Mouse (Mus musculus) hindbrain, embryonic 12.5 days (tissue): ENCODE data around the gene Prickle4. TPM values are rescaled to one million over a fixed set of nuclear protein-coding genes. Genes with fewer than 3 reads are reported as not detected.

Source experiments
- ATAC-seq: fragments of 200-750 bp; cut with Nextera tagmentation; 2 replicates; pipeline ENCODE4 v1.8.0; 2017; ENCODE audit warnings: moderate TSS enrichment; ENCODE audit not compliant: low FRiP score
- H3K27ac ChIP-seq: fragments of 300-500 bp; sonication (generic); 2 replicates; pipeline ENCODE4 v1.5.1; 2016; ENCODE audit warnings: mild to moderate bottlenecking
- H3K27me3 ChIP-seq: fragments of 300-500 bp; sonication (generic); 2 replicates; pipeline ENCODE4 v1.6.1; 2016; ENCODE audit warnings: mild to moderate bottlenecking
- H3K36me3 ChIP-seq: fragments of 300-500 bp; sonication (generic); 2 replicates; pipeline ENCODE4 v1.6.1; 2016; ENCODE audit warnings: mild to moderate bottlenecking
- H3K4me1 ChIP-seq: fragments of 300-500 bp; sonication (generic); 2 replicates; pipeline ENCODE4 v1.6.1; 2016
- H3K4me2 ChIP-seq: fragments of 300-500 bp; sonication (generic); replicated peaks from 2 replicates; pipeline ENCODE4 v1.6.1; 2016; ENCODE audit warnings: mild to moderate bottlenecking
- H3K4me3 ChIP-seq: fragments of 300-500 bp; sonication (generic); 2 replicates; pipeline ENCODE4 v1.5.1; 2016; ENCODE audit warnings: mild to moderate bottlenecking
- H3K9ac ChIP-seq: fragments of 300-500 bp; sonication (generic); 2 replicates; pipeline ENCODE4 v1.6.1; 2016; ENCODE audit warnings: mild to moderate bottlenecking, moderate library complexity
- H3K9me3 ChIP-seq: fragments of 300-500 bp; sonication (generic); replicated peaks from 2 replicates; pipeline ENCODE4 v1.6.1; 2016; ENCODE audit warnings: mild to moderate bottlenecking
- WGBS: fragments of 180-500 bp; shearing (Covaris S2); methylation state at CpG from one replicate; pipeline ENCODE4 v1.1.7; 2016; 5-methylcytosine and 5-hydroxymethylcytosine counted together
- polyA plus RNA-seq: library from polyadenylated mRNA; unstranded; fragments of >200 nt; fragmentation: Nextera tagmentation; extraction: Ambion mirVana; gene quantifications from 2 replicates; pipeline ENCODE4 v1.2.1, GENCODE M21; 2016

Gene Prickle4
- polyA plus RNA-seq, 1 experiment from 2014 or later: 0.63 TPM

DNA sequence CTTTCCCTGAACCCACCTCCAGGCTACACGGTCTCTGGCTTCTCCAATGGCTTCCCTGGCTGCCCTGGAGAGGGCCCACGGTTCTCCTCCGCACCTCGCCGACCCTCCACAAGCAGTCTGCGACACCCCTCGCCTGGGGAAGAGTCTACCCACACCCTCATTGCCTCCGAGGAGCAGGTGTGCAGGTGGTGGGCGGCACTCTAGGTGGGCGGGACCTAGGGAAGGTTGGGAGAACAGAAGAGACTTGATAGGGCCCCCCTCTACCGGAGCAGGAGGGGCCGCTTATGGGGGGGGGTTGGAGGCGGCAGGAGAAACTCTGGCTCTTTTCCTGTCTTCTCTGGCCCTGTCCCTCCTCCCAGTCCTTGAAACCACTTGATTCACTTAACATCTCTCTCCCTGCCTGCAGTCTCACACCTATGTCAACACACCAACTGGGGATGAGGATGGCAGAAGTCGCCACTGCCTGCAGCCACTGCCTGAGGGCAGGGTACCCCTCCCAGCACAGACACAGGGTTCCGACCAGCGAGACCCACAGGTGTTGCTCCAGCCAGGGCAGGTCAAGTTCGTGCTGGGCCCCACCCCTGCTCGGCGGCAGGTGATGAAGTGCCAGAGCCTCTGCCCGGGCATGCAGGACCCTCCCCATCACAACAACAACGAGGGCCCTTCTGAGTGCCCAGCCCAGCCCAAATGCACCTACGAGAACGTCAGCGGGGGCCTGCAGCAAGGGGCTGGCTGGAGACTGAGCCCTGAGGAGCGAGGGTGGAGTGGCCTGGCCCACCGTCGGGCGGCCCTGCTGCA lies 8.2 kb upstream of the Prickle4 start:
- WGBS: 43% methylated on average over 28 of the region's 28 CpGs
- peaks cover 46% of the 10 kb centered on the region for H3K36me3 ChIP-seq
- no peak overlapping the region for H3K4me3 ChIP-seq
- peaks cover 22% of the 10 kb centered on the region for H3K27me3 ChIP-seq
- H3K9ac ChIP-seq: no peak overlapping the region
- H3K27ac ChIP-seq: no peak overlapping the region
- no peaks in the 10 kb centered on the region for H3K4me1 ChIP-seq
- no peak for ATAC-seq
- H3K4me2 ChIP-seq: no peak overlapping the region
- no peaks in the 10 kb centered on the region for H3K9me3 ChIP-seq

DNA sequence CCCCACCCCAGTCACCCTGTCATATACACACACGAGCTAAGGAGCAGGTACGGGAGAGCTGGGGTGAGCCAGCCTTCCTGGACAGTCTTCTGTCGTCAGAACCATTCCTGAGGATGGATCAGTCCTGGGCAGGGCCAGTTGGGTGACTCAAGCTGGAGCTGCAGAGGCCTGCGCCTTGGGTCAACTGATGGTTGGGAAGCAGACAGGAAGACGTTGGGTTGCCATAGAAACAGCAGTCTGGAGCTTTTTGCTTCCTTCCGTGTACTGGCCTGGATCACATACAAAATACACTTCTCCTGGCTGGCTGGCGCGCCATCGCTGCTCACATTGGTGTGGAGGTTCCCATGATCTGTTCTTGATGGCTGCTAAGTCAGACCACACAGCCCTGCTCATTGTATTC lies 7.3 kb upstream of the Prickle4 start:
- Histone ChIP-seq H3K9ac (no peak overlapping the region), H3K4me1 (no peaks in the 10 kb centered on the region), H3K9me3 (no peaks in the 10 kb centered on the region), H3K4me3 (no peak overlapping the region), H3K27me3 (peaks cover 22% of the 10 kb centered on the region), H3K27ac (no peak overlapping the region), H3K36me3 (peaks cover 46% of the 10 kb centered on the region), H3K4me2 (no peak overlapping the region)
- ATAC-seq: no peak
- WGBS: 73% methylated on average over 9 of the region's 9 CpGs

GRCm38 (mm10) chr17:47699055-47699454 lies 4.5 kb upstream of the Prickle4 start:
- no peak overlapping the region for H3K27ac ChIP-seq
- no peak overlapping the region for H3K9ac ChIP-seq
- no peak for ATAC-seq
- no peak overlapping the region for H3K4me2 ChIP-seq
- peaks cover 46% of the 10 kb centered on the region for H3K36me3 ChIP-seq
- no peaks in the 10 kb centered on the region for H3K9me3 ChIP-seq
- H3K4me1 ChIP-seq: peaks cover 9% of the 10 kb centered on the region
- H3K27me3 ChIP-seq: peaks cover 22% of the 10 kb centered on the region
- no peak overlapping the region for H3K4me3 ChIP-seq
- 74% methylated on average over 2 of the region's 2 CpGs for WGBS

DNA sequence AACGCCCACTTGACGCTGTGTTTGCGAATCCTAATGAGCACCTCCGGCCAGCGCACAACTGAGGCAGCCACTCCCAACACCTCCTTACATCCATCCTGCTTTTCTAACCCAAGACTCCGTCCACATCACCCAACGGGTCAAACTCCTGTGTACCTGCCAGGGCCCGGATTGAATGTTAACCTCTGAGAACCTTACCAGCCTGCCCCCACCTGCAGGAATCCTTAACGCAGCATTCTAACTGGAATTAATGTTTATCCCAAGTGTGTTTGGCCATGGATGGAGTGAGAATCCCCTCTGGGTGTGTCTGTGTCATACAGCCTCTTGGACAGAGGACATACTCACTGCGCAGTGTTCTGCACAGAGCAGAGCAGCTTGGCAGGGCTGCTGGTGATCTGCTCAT lies 3.6 kb upstream of the Prickle4 start:
- WGBS: 90% methylated on average over 10 of the region's 10 CpGs
- Histone ChIP-seq H3K27ac (no peak overlapping the region), H3K27me3 (peaks cover 18% of the 10 kb centered on the region), H3K9ac (no peak overlapping the region), H3K4me3 (no peak overlapping the region), H3K4me2 (no peak overlapping the region), H3K4me1 (peaks cover 13% of the 10 kb centered on the region), H3K9me3 (no peaks in the 10 kb centered on the region), H3K36me3 (peaks cover 38% of the 10 kb centered on the region)
- ATAC-seq: no peak

DNA sequence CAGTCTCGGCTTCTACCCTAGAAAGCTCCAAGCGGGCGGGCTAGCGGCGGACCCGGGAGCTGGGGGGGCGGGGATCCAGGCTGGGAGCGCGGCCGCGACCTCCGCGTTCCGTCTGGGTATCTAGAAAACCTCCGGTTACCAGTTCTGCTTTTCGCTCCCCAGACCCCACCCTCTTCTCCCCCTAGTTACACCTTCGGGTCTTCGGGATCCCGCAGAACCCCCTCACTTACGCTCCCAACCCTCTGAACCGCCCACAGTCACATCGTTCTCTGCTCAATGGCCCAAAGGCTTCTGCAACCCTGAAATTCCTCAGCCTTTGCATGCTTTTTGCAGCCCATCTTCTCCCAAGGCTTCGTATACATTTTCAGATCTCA lies 788 bp upstream of the Prickle4 start:
- ATAC-seq: peak; percentile 18
- H3K27ac ChIP-seq: peak overlapping the region; percentile 74; the same call in 1 of the 2 replicates

DNA sequence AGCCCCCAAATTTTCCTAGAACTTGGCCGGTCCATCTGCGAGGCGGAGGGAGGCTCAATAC lies 264 bp downstream of the Prickle4 start, which contains the start of gene Gm21981:
Gene Gm21981 (minus strand): TSS at position 14 of the 61 bp plus-strand sequence.
- H3K27me3 ChIP-seq: peaks cover 7% of the 10 kb centered on the region; the same call in 1 of the 2 replicates
- no peaks in the 10 kb centered on the region for H3K9me3 ChIP-seq
- peak within 1 kb of the TSS; percentile 74 for H3K4me3 ChIP-seq
- H3K4me1 ChIP-seq: peaks cover 17% of the 10 kb centered on the region
- H3K4me2 ChIP-seq: peak within 1 kb of the TSS; percentile 70
- 2% methylated on average over 3 of the region's 3 CpGs for WGBS
- peak within 1 kb of the TSS; percentile 84 for H3K9ac ChIP-seq
- ATAC-seq: no peak
- peaks cover 10% of the 10 kb centered on the region; the same call in 1 of the 2 replicates for H3K36me3 ChIP-seq
- peak within 1 kb of the TSS; percentile 74 for H3K27ac ChIP-seq

More for the DNA sequence above, 788 bp upstream of the Prickle4 start:
- H3K27me3 ChIP-seq: peaks cover 6% of the 10 kb centered on the region; the same call in 1 of the 2 replicates
- H3K9me3 ChIP-seq: no peaks in the 10 kb centered on the region
- H3K36me3 ChIP-seq: peaks cover 20% of the 10 kb centered on the region
- H3K4me3 ChIP-seq: peak overlapping the region; percentile 74
- peak overlapping the region; percentile 84 for H3K9ac ChIP-seq
- peak overlapping the region; percentile 70 for H3K4me2 ChIP-seq
- WGBS: 3% methylated on average over 22 of the region's 23 CpGs
- H3K4me1 ChIP-seq: peaks cover 13% of the 10 kb centered on the region

- peaks cover 7% of the 10 kb centered on the region; the same call in 1 of the 2 replicates for H3K27me3 ChIP-seq
- peak overlapping the region; percentile 74 for H3K4me3 ChIP-seq
- peak overlapping the region; percentile 70 for H3K4me2 ChIP-seq
- no peaks in the 10 kb centered on the region for H3K9me3 ChIP-seq
- peaks cover 19% of the 10 kb centered on the region for H3K4me1 ChIP-seq
- peak overlapping the region; percentile 74 for H3K27ac ChIP-seq
- WGBS: 33% methylated on average over 13 of the region's 13 CpGs
- ATAC-seq: no peak
- H3K36me3 ChIP-seq: 0 out of 2 replicates have a peak, but pooled peaks cover 5% of the 10 kb centered on the region
- H3K9ac ChIP-seq: peak overlapping the region; percentile 84
Observed at GRCm38 (mm10) chr17:47693671-47694441, 680 bp downstream of the Prickle4 start.

DNA sequence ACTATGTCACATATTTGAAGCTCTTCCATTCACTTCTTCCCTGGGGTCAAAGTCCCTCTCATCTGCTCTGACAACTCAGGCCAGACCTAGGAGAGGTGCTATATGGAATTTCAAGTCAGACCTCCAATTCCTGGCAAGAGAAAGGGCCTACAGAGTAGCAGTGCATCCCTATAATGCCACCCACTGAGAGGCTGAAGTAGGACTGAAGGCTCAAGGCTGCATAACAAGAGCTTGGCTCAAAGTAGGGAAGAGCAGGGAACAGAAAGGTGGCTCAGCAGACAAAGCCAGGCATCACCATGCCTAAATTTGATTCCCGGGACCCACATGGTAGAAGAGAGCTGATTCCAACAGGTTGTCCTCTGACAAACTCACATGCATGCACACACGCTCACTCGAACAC lies 2.9 kb downstream of the Prickle4 start:
- Histone ChIP-seq H3K27me3 (peaks cover 7% of the 10 kb centered on the region; the same call in 1 of the 2 replicates), H3K4me2 (no peak overlapping the region), H3K4me3 (no peak overlapping the region), H3K4me1 (peaks cover 27% of the 10 kb centered on the region), H3K36me3 (peaks cover 3% of the 10 kb centered on the region; the same call in 1 of the 2 replicates), H3K27ac (no peak overlapping the region), H3K9me3 (no peaks in the 10 kb centered on the region), H3K9ac (no peak overlapping the region)
- WGBS: 90% methylated on average over 3 of the region's 3 CpGs
- no peak for ATAC-seq

DNA sequence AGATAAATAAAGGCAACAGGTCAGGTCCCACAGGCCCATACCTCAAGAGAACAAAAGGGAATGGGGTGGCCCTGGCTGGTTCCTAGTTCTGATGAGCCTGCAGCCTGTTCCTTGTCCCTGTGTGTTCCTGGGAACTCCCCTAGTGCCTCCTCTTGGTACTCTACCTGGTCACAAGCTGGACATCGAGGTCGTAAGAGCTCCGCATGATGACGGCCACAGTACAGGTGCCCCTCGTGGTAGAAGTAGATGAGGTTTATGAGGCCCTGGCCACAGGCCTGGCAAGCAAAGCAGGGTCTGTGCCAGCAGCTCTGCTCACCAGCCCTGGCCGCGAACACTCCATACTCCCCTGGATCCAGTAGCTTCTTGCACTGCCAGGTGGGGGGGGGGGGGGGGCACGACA lies 4.6 kb downstream of the Prickle4 start:
- H3K27ac ChIP-seq: no peak overlapping the region
- WGBS: 78% methylated on average over 5 of the region's 8 CpGs
- peaks cover 7% of the 10 kb centered on the region; the same call in 1 of the 2 replicates for H3K27me3 ChIP-seq
- H3K36me3 ChIP-seq: peaks cover 15% of the 10 kb centered on the region; the same call in 1 of the 2 replicates
- no peak for ATAC-seq
- H3K9me3 ChIP-seq: no peaks in the 10 kb centered on the region
- H3K4me2 ChIP-seq: peak overlapping the region; percentile 96
- no peak overlapping the region for H3K9ac ChIP-seq
- H3K4me3 ChIP-seq: no peak overlapping the region
- H3K4me1 ChIP-seq: peaks cover 25% of the 10 kb centered on the region

- no peaks in the 10 kb centered on the region for H3K9me3 ChIP-seq
- peaks cover 24% of the 10 kb centered on the region for H3K36me3 ChIP-seq
- peak; percentile 69 for ATAC-seq
- peak within 1 kb of the TSS; percentile 73 for H3K4me3 ChIP-seq
- peak within 1 kb of the TSS; percentile 88 for H3K9ac ChIP-seq
- peaks cover 21% of the 10 kb centered on the region for H3K4me1 ChIP-seq
- H3K27ac ChIP-seq: peak within 1 kb of the TSS; percentile 87
- H3K27me3 ChIP-seq: peaks cover 6% of the 10 kb centered on the region; the same call in 1 of the 2 replicates
- 2% methylated on average over 56 of the region's 58 CpGs for WGBS
- H3K4me2 ChIP-seq: peak within 1 kb of the TSS; percentile 96
Observed at GRCm38 (mm10) chr17:47688608-47689575, 5.6 kb downstream of the Prickle4 start, which contains the start of gene Frs3. Gene Frs3 (plus strand): TSS chr17:47689030.

DNA sequence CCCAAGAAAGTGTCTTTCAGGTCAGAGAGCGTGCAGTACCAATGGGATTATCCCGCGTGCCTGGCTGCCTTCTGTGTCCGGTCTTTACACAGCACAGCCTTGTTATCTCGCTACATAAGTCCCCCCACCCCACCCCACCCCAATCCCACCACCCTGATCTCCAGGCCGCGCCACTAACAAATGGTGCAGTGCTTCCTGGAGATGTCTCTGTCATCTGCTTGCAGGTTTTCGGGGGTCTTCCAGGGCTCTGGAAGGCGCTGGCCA lies 6.3 kb downstream of the Prickle4 start, which contains the start of gene Tomm6:
Gene Tomm6 (minus strand): TSS at position 43 of the 264 bp plus-strand sequence.
- Histone ChIP-seq H3K9ac (peak within 1 kb of the TSS; percentile 88), H3K27ac (peak within 1 kb of the TSS; percentile 87), H3K4me1 (peaks cover 18% of the 10 kb centered on the region), H3K4me2 (peak within 1 kb of the TSS; percentile 96), H3K36me3 (peaks cover 31% of the 10 kb centered on the region), H3K9me3 (no peaks in the 10 kb centered on the region), H3K4me3 (peak within 1 kb of the TSS; percentile 73), H3K27me3 (peaks cover 4% of the 10 kb centered on the region; the same call in 1 of the 2 replicates)
- ATAC-seq: no peak
- 1% methylated on average over 9 of the region's 9 CpGs for WGBS
